Mouse (Mus musculus): ENCODE measurements around the gene Phip.

DNA sequence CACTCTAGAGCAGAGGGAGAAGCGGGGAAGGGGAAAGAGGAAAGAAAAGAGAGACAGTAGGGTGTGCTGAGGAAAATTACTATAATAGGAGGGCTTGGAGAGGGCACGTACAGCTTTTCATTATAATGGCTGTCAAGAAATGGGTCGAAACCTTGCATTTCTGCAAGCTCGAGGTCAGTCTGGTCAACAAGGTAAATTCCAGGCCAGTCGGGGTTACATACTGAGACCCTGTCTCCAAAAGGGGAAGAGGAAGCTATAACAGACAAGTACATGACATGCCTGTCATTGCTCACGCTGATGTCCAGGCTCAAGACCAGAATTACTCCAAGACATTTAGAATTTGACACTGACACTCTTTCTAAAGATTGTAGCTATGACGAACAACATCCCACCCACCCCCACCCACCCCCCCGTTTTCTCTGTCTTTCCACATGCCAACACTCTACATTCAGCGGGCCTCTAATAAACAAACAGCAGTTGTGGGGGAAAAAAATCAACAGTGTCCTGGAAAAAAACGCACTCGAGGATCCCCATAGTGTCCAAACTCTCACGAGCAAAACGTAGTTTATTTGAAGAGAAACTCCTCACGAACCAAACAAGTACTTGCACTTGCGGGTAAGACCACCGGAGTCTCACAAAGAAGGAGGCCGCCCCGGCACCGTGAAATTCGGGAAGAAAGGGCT, 146.2 kb downstream of the Phip start, which contains the start of gene Irak1bp1:
- TF ChIP-seq TAL1 (IDR thresholded peaks at IDR 0.05; ENCODE audit: low read length) (no peak), GATA1 (IDR thresholded peaks at IDR 0.05; ENCODE audit: low read length) (no peak)

Measured in erythroblast, embryonic 14.5 days (primary cell).